Mouse (Mus musculus): ENCODE measurements around the gene Anxa8. TPM values are rescaled to one million over a fixed set of nuclear protein-coding genes. Genes with fewer than 3 reads are reported as not detected.

Anxa8 gene
- total RNA-seq, 2 experiments from 2014 or later: 0.72 to 0.89 TPM

GRCm38 (mm10) chr14:34106389-34107062 is 20.7 kb downstream of the Anxa8 start:
- DNase-seq: peak; percentile 53
- intact Hi-C loops (cut with DNase I; ENCODE audit: low total_unique reads): loop anchor here (2.0 kb wide), 1 partner anchor 46 kb away; the partner anchor contains the start of gene Npy4r

- no peak for DNase-seq
- intact Hi-C loops (cut with DNase I; ENCODE audit: low total_unique reads): loop anchor here (2.0 kb wide), 1 partner anchor 45 kb away; the partner anchor contains the start of gene Npy4r
These were observed 21.8 kb downstream of the Anxa8 start for GRCm38 (mm10) chr14:34107594-34107993.

- intact Hi-C loops (cut with DNase I; ENCODE audit: low total_unique reads): no loop called here
- no peak for DNase-seq
These were observed 28.5 kb downstream of the Anxa8 start for GRCm38 (mm10) chr14:34114311-34114710.

- DNase-seq: no peak
- intact Hi-C loops (cut with DNase I; ENCODE audit: low total_unique reads): no loop called here
These were observed 33.4 kb downstream of the Anxa8 start for GRCm38 (mm10) chr14:34119046-34119723.

GRCm38 (mm10) chr14:34120016-34120910 is 34.5 kb downstream of the Anxa8 start:
- no peak for DNase-seq
- intact Hi-C loops (cut with DNase I; ENCODE audit: low total_unique reads): no loop called here

- intact Hi-C loops (cut with DNase I; ENCODE audit: low total_unique reads): no loop called here
These were observed 35.2 kb downstream of the Anxa8 start for GRCm38 (mm10) chr14:34120923-34121351.

GRCm38 (mm10) chr14:34121691-34122090 is 35.9 kb downstream of the Anxa8 start:
- intact Hi-C loops (cut with DNase I; ENCODE audit: low total_unique reads): no loop called here
- no peak for DNase-seq

More at GRCm38 (mm10) chr14:34120923-34121351, 35.2 kb downstream of the Anxa8 start:
- DNase-seq: no peak

GRCm38 (mm10) chr14:34131216-34131615 is 45.4 kb downstream of the Anxa8 start:
- DNase-seq: no peak
- intact Hi-C loops (cut with DNase I; ENCODE audit: low total_unique reads): no loop called here

- intact Hi-C loops (cut with DNase I; ENCODE audit: low total_unique reads): no loop called here
- no peak for DNase-seq
These were observed 49.6 kb downstream of the Anxa8 start for GRCm38 (mm10) chr14:34135391-34135790.

GRCm38 (mm10) chr14:34139671-34140664 is 54.2 kb downstream of the Anxa8 start:
- no peak for DNase-seq
- intact Hi-C loops (cut with DNase I; ENCODE audit: low total_unique reads): no loop called here

GRCm38 (mm10) chr14:34142316-34142715 is 56.5 kb downstream of the Anxa8 start:
- DNase-seq: no peak
- intact Hi-C loops (cut with DNase I; ENCODE audit: low total_unique reads): no loop called here

GRCm38 (mm10) chr14:34142915-34143314 is 57.1 kb downstream of the Anxa8 start:
- no peak for DNase-seq
- intact Hi-C loops (cut with DNase I; ENCODE audit: low total_unique reads): no loop called here

Other genes with a start within 250 kb of the Anxa8 start
- gene Gdf10, start 162.4 kb upstream of the Anxa8 start, total RNA-seq (2021): 1 to 10 TPM; 4.6 to 5.3 TPM
- gene Gdf2, start 144.9 kb upstream of the Anxa8 start, total RNA-seq (2021): not detected
- gene Rbp3, start 132.0 kb upstream of the Anxa8 start, total RNA-seq (2021): not detected
- under 1 TPM in 1 of 2 experiments, not detected in 1; 0.04 TPM for gene Zfp488, start 107.2 kb upstream of the Anxa8 start, total RNA-seq (2021)
- not detected for gene Gm30083, start 70.8 kb upstream of the Anxa8 start, total RNA-seq (2021)
- gene Gm5460, start 69.2 kb upstream of the Anxa8 start, total RNA-seq (2021): not detected
- not detected for gene Antxrl, start 33.3 kb upstream of the Anxa8 start, total RNA-seq (2021)
- not detected for gene A630023A22Rik, start 16.8 kb downstream of the Anxa8 start, total RNA-seq (2021)
- gene Npy4r, start 66.5 kb downstream of the Anxa8 start, total RNA-seq (2021): under 1 TPM; 0.09 to 0.23 TPM
- gene Gprin2, start 115.7 kb downstream of the Anxa8 start, total RNA-seq (2021): under 1 TPM; 0.16 to 0.86 TPM
- gene Syt15, start 133.6 kb downstream of the Anxa8 start, total RNA-seq (2021): under 1 TPM; 0.78 to 0.82 TPM
- 1 to 10 TPM; 6.8 to 7.0 TPM for gene Shld2, start 224.5 kb downstream of the Anxa8 start, total RNA-seq (2021)
- 100 to 1,000 TPM; 110 to 129 TPM for gene Glud1, start 224.7 kb downstream of the Anxa8 start, total RNA-seq (2021)